Mouse (Mus musculus) hindbrain, embryonic 10.5 days (tissue): ENCODE measurements around the gene Klf7. TPM values are rescaled to one million over a fixed set of nuclear protein-coding genes. Genes with fewer than 3 reads are reported as not detected.

Experiments
- DNase-seq: peaks from one replicate; pipeline ENCODE4 v3.0.0-alpha.2; 2017; ENCODE audit warnings: low spot score
- H3K27ac ChIP-seq: fragments of 300-500 bp; sonication (generic); 2 replicates; pipeline ENCODE4 v1.5.1; 2016; ENCODE audit warnings: mild to moderate bottlenecking, moderate library complexity
- H3K27me3 ChIP-seq: fragments of 300-500 bp; sonication (generic); 2 replicates; pipeline ENCODE4 v1.6.1; 2016; ENCODE audit warnings: mild to moderate bottlenecking; ENCODE audit not compliant: poor library complexity, insufficient read depth, severe bottlenecking
- H3K36me3 ChIP-seq: fragments of 300-500 bp; sonication (generic); 2 replicates; pipeline ENCODE4 v1.6.1; 2016; ENCODE audit warnings: mild to moderate bottlenecking, moderate library complexity
- H3K4me1 ChIP-seq: fragments of 300-500 bp; sonication (generic); replicated peaks from 2 replicates; pipeline ENCODE4 v1.6.1; 2016; ENCODE audit warnings: mild to moderate bottlenecking
- H3K4me3 ChIP-seq: fragments of 300-500 bp; sonication (generic); 2 replicates; pipeline ENCODE4 v1.5.1; 2016; ENCODE audit warnings: mild to moderate bottlenecking, moderate library complexity
- H3K9me3 ChIP-seq: fragments of 300-500 bp; sonication (generic); 2 replicates; pipeline ENCODE4 v1.6.1; 2016; ENCODE audit warnings: mild to moderate bottlenecking, moderate library complexity
- WGBS: fragments of 180-500 bp; shearing (Covaris S2); methylation state at CpG from one replicate; pipeline ENCODE4 v1.1.7; 2016; 5-methylcytosine and 5-hydroxymethylcytosine counted together
- polyA plus RNA-seq: library from polyadenylated mRNA; unstranded; fragments of >200 nt; fragmentation: Nextera tagmentation; extraction: Ambion mirVana; gene quantifications from 2 replicates; pipeline ENCODE4 v1.2.1, GENCODE M21; 2016

Gene Klf7
- polyA plus RNA-seq, 1 experiment from 2014 or later: 28.3 TPM

GRCm38 (mm10) chr1:63995828-63996227 lies 126.3 kb downstream of the Klf7 start:
- H3K27me3 ChIP-seq: no peaks in the 10 kb centered on the region
- peaks cover 31% of the 10 kb centered on the region for H3K4me1 ChIP-seq
- peak overlapping the region; percentile 90; the same call in 1 of the 2 replicates for H3K27ac ChIP-seq
- no peaks in the 10 kb centered on the region for H3K9me3 ChIP-seq
- no peak for DNase-seq
- WGBS: 51% methylated on average over 4 of the region's 4 CpGs
- H3K36me3 ChIP-seq: no peaks in the 10 kb centered on the region
- H3K4me3 ChIP-seq: no peak overlapping the region

GRCm38 (mm10) chr1:63995137-63995492 lies 127.0 kb downstream of the Klf7 start:
- peak overlapping the region; percentile 90 for H3K27ac ChIP-seq
- H3K4me1 ChIP-seq: peaks cover 31% of the 10 kb centered on the region
- H3K36me3 ChIP-seq: no peaks in the 10 kb centered on the region
- no peak for DNase-seq
- no peaks in the 10 kb centered on the region for H3K9me3 ChIP-seq
- no peaks in the 10 kb centered on the region for H3K27me3 ChIP-seq
- 78% methylated on average over 5 of the region's 5 CpGs for WGBS
- H3K4me3 ChIP-seq: no peak overlapping the region

- H3K4me3 ChIP-seq: peak overlapping the region; percentile 36
- 22% methylated on average over 19 of the region's 19 CpGs for WGBS
Observed at GRCm38 (mm10) chr1:63994248-63995136, 127.6 kb downstream of the Klf7 start.

GRCm38 (mm10) chr1:63992506-63992905 lies 129.6 kb downstream of the Klf7 start:
- no peak for DNase-seq
- Histone ChIP-seq H3K36me3 (no peaks in the 10 kb centered on the region), H3K4me1 (peaks cover 44% of the 10 kb centered on the region), H3K27ac (no peak overlapping the region), H3K9me3 (no peaks in the 10 kb centered on the region), H3K27me3 (no peaks in the 10 kb centered on the region), H3K4me3 (no peak overlapping the region)
- 80% methylated on average over 5 of the region's 5 CpGs for WGBS

More at GRCm38 (mm10) chr1:63994248-63995136, 127.6 kb downstream of the Klf7 start:
- peak; percentile 77 for DNase-seq
- Histone ChIP-seq H3K4me1 (peaks cover 31% of the 10 kb centered on the region), H3K27ac (peak overlapping the region; percentile 90), H3K36me3 (no peaks in the 10 kb centered on the region), H3K9me3 (no peaks in the 10 kb centered on the region), H3K27me3 (no peaks in the 10 kb centered on the region)

- no peak for DNase-seq
- H3K27me3 ChIP-seq: no peaks in the 10 kb centered on the region
- 93% methylated on average over 6 of the region's 6 CpGs for whole genome bisulfite sequencing
- H3K9me3 ChIP-seq: no peaks in the 10 kb centered on the region
- H3K4me3 ChIP-seq: no peak overlapping the region
- peaks cover 37% of the 10 kb centered on the region for H3K4me1 ChIP-seq
- no peaks in the 10 kb centered on the region for H3K36me3 ChIP-seq
- H3K27ac ChIP-seq: no peak overlapping the region
Observed at GRCm38 (mm10) chr1:63990416-63990815, 131.7 kb downstream of the Klf7 start.

- no peak for DNase-seq
- H3K36me3 ChIP-seq: no peaks in the 10 kb centered on the region
- WGBS: 59% methylated on average over 2 of the region's 2 CpGs
- no peaks in the 10 kb centered on the region for H3K27me3 ChIP-seq
- H3K4me1 ChIP-seq: peaks cover 15% of the 10 kb centered on the region
- H3K27ac ChIP-seq: no peak overlapping the region
- no peaks in the 10 kb centered on the region for H3K9me3 ChIP-seq
- H3K4me3 ChIP-seq: no peak overlapping the region
Observed at GRCm38 (mm10) chr1:63980733-63981132, 141.3 kb downstream of the Klf7 start.
